ENCODE assay signal across 8 mouse cellular contexts in genomic region chr10:63429380-63429779, GRCm38 (mm10). TPM values are rescaled to one million over a fixed set of nuclear protein-coding genes. Genes with fewer than 3 reads are reported as not detected.
DNase-seq lines count a peak whose midpoint lies in the region; ATAC-seq and TF ChIP-seq lines count a peak whose summit lies in the region.

No protein-coding gene starts in this region.

- peak; percentile 95 for DNase-seq in c-Kit-positive CD71-positive TER-119-positive erythroid progenitor cells, embryonic 14.5 days (ENCODE audit: low spot score)
- DNase-seq in heart, postnatal 0 days (ENCODE audit: low spot score): peak; percentile 87
- peak; percentile 98 to 99 for DNase-seq in kidney, postnatal 4 days

- TF ChIP-seq POLR2A in testis, adult 2 months (IDR thresholded peaks at IDR 0.05; ENCODE audit: control insufficient read depth, low read depth, low read length): no peak; the same call in 1 of the 2 replicates

- peak; percentile 94 for ATAC-seq in forebrain, embryonic 12.5 days (ENCODE audit: low FRiP score)
- ATAC-seq in heart, postnatal 0 days (ENCODE audit: insufficient read depth, low read depth): peak; percentile 91
- ATAC-seq in liver, embryonic 16.5 days (ENCODE audit: low read depth): peak; percentile 85
- peak; percentile 95 for ATAC-seq in neural tube, embryonic 13.5 days (ENCODE audit: low read depth)

- no peaks in the 10 kb centered on the region for H3K36me3 ChIP-seq in E14TG2a.4 (ENCODE audit: insufficient read depth, low read length)
- no peaks in the 10 kb centered on the region for H3K36me3 ChIP-seq in forebrain, embryonic 12.5 days (replicated peaks)
- H3K36me3 ChIP-seq in heart, postnatal 0 days (replicated peaks; ENCODE audit: control insufficient read depth, insufficient read depth, low read length): no peaks in the 10 kb centered on the region
- H3K36me3 ChIP-seq in liver, embryonic 16.5 days (ENCODE audit: control insufficient read depth, insufficient read depth): no peaks in the 10 kb centered on the region
- no peaks in the 10 kb centered on the region for H3K36me3 ChIP-seq in neural tube, embryonic 13.5 days
- H3K36me3 ChIP-seq in testis, adult 2 months (ENCODE audit: control insufficient read depth, insufficient read depth, low read length): no peaks in the 10 kb centered on the region

- H3K4me2 ChIP-seq in forebrain, embryonic 12.5 days: peak overlapping the region; percentile 63
- H3K4me2 ChIP-seq in heart, postnatal 0 days (ENCODE audit: low read depth, low read length): peak overlapping the region; percentile 77
- H3K4me2 ChIP-seq in liver, embryonic 16.5 days (ENCODE audit: low read depth, low read length): peak overlapping the region; percentile 91
- peak overlapping the region; percentile 66 for H3K4me2 ChIP-seq in neural tube, embryonic 13.5 days

- TF ChIP-seq EP300 in heart, postnatal 0 days (IDR thresholded peaks at IDR 0.05; ENCODE audit: low read depth): peak; percentile 81

- under 1% methylated on average over 34 of the region's 34 CpGs for WGBS in forebrain, embryonic 12.5 days
- WGBS in heart, postnatal 0 days: 0% methylated on average over 34 of the region's 34 CpGs
- WGBS in liver, embryonic 16.5 days (ENCODE audit: insufficient replicate concordance): under 1% methylated on average over 34 of the region's 34 CpGs
- under 1% methylated on average over 34 of the region's 34 CpGs for WGBS in neural tube, embryonic 13.5 days

- TF ChIP-seq CTCF in E14TG2a.4 (conservative IDR thresholded peaks at IDR 0.05; ENCODE audit: low read length): no peak
- TF ChIP-seq CTCF in heart, postnatal 0 days (IDR thresholded peaks at IDR 0.05; ENCODE audit: low read depth): no peak
- no peak for TF ChIP-seq CTCF in testis, adult 2 months (IDR thresholded peaks at IDR 0.05; ENCODE audit: control insufficient read depth, insufficient read depth, insufficient replicate concordance, low read depth, low read length)

- H3K27me3 ChIP-seq in E14TG2a.4 (ENCODE audit: insufficient read depth, low read length): no peaks in the 10 kb centered on the region
- no peaks in the 10 kb centered on the region for H3K27me3 ChIP-seq in forebrain, embryonic 12.5 days
- H3K27me3 ChIP-seq in heart, postnatal 0 days (ENCODE audit: control insufficient read depth, insufficient read depth, low read length): no peaks in the 10 kb centered on the region
- no peaks in the 10 kb centered on the region for H3K27me3 ChIP-seq in liver, embryonic 16.5 days (ENCODE audit: control insufficient read depth, insufficient read depth, low read depth, low read length)
- no peaks in the 10 kb centered on the region for H3K27me3 ChIP-seq in neural tube, embryonic 13.5 days
- no peaks in the 10 kb centered on the region for H3K27me3 ChIP-seq in testis, adult 2 months (ENCODE audit: control insufficient read depth, insufficient read depth, low read length)

- no peaks in the 10 kb centered on the region for H3K9me3 ChIP-seq in E14TG2a.4 (ENCODE audit: low read length)
- no peaks in the 10 kb centered on the region for H3K9me3 ChIP-seq in forebrain, embryonic 12.5 days
- no peaks in the 10 kb centered on the region for H3K9me3 ChIP-seq in heart, postnatal 0 days (replicated peaks; ENCODE audit: control insufficient read depth, low read length)
- no peaks in the 10 kb centered on the region for H3K9me3 ChIP-seq in liver, embryonic 16.5 days (replicated peaks; ENCODE audit: control insufficient read depth, low read length)
- H3K9me3 ChIP-seq in neural tube, embryonic 13.5 days: no peaks in the 10 kb centered on the region

- H3K4me3 ChIP-seq in E14TG2a.4 (replicated peaks; ENCODE audit: low read length): peak overlapping the region; percentile 83
- H3K4me3 ChIP-seq in forebrain, embryonic 12.5 days (replicated peaks): peak overlapping the region; percentile 72
- H3K4me3 ChIP-seq in heart, postnatal 0 days (ENCODE audit: low read depth, low read length): peak overlapping the region; percentile 89
- H3K4me3 ChIP-seq in liver, embryonic 16.5 days (ENCODE audit: low read depth, low read length): peak overlapping the region; percentile 87
- H3K4me3 ChIP-seq in neural tube, embryonic 13.5 days: peak overlapping the region; percentile 66
- H3K4me3 ChIP-seq in testis, adult 2 months (ENCODE audit: control insufficient read depth, low read depth, low read length): peak overlapping the region; percentile 93

- H3K27ac ChIP-seq in forebrain, embryonic 12.5 days: peak overlapping the region; percentile 83
- H3K27ac ChIP-seq in heart, postnatal 0 days (ENCODE audit: low read depth): peak overlapping the region; percentile 82
- peak overlapping the region; percentile 82 for H3K27ac ChIP-seq in liver, embryonic 16.5 days (ENCODE audit: low read length)
- peak overlapping the region; percentile 81 for H3K27ac ChIP-seq in neural tube, embryonic 13.5 days (replicated peaks)
- peak overlapping the region; percentile 94 for H3K27ac ChIP-seq in testis, adult 2 months (ENCODE audit: control insufficient read depth, insufficient read depth, low read depth, low read length)

- peaks cover 42% of the 10 kb centered on the region for H3K4me1 ChIP-seq in E14TG2a.4 (replicated peaks; ENCODE audit: low read depth, low read length)
- no peaks in the 10 kb centered on the region; the same call in 1 of the 2 replicates for H3K4me1 ChIP-seq in forebrain, embryonic 12.5 days
- no peaks in the 10 kb centered on the region for H3K4me1 ChIP-seq in heart, postnatal 0 days (ENCODE audit: control insufficient read depth, insufficient read depth)
- peaks cover 10% of the 10 kb centered on the region for H3K4me1 ChIP-seq in liver, embryonic 16.5 days (ENCODE audit: control insufficient read depth, low read depth, low read length)
- H3K4me1 ChIP-seq in neural tube, embryonic 13.5 days (replicated peaks): peaks cover 7% of the 10 kb centered on the region
- H3K4me1 ChIP-seq in testis, adult 2 months (ENCODE audit: control insufficient read depth, insufficient read depth, low read length): peaks cover 11% of the 10 kb centered on the region

- peak overlapping the region; percentile 63 for H3K9ac ChIP-seq in forebrain, embryonic 12.5 days
- H3K9ac ChIP-seq in heart, postnatal 0 days (replicated peaks; ENCODE audit: low read depth, low read length): peak overlapping the region; percentile 74
- H3K9ac ChIP-seq in liver, embryonic 16.5 days (ENCODE audit: low read depth, low read length): peak overlapping the region; percentile 72
- peak overlapping the region; percentile 73 for H3K9ac ChIP-seq in neural tube, embryonic 13.5 days

RNA-seq across cellular contexts. Expression of gene Ctnna3, which starts 0.5 kb away (rescaled TPM):
- polyA plus RNA-seq in forebrain, embryonic 12.5 days (2016; fragmentation: Nextera tagmentation; extraction: Ambion mirVana): 0.34 TPM in 1 of 2 replicates, not detected in the other
- 58.4 and 62.6 TPM in 2 replicates for total RNA-seq in heart, postnatal 0 days (2014; rRNA removed; ENCODE audit: low replicate concordance)
- polyA plus RNA-seq in heart, postnatal 0 days (2015; fragmentation: Nextera tagmentation; extraction: Ambion mirVana): 18.2 and 18.6 TPM in 2 replicates
- 0.09 and 0.11 TPM in 2 replicates for polyA plus RNA-seq in liver, embryonic 16.5 days (2015; fragmentation: Nextera tagmentation; extraction: Ambion mirVana)
- 3.7 and 4.1 TPM in 2 replicates for polyA plus RNA-seq in neural tube, embryonic 13.5 days (2015; fragmentation: Nextera tagmentation; extraction: Ambion mirVana)
- 35.0 and 38.9 TPM in 2 replicates for polyA plus RNA-seq in testis, adult 2 months (2012; rRNA removed)

RNA-seq across cellular contexts. Expression of gene Gm7075, which starts 7.8 kb away (rescaled TPM):
- polyA plus RNA-seq in forebrain, embryonic 12.5 days (2016; fragmentation: Nextera tagmentation; extraction: Ambion mirVana): not detected in 2 replicates
- total RNA-seq in heart, postnatal 0 days (2014; rRNA removed; ENCODE audit: low replicate concordance): not detected in 2 replicates
- not detected in 2 replicates for polyA plus RNA-seq in heart, postnatal 0 days (2015; fragmentation: Nextera tagmentation; extraction: Ambion mirVana)
- polyA plus RNA-seq in liver, embryonic 16.5 days (2015; fragmentation: Nextera tagmentation; extraction: Ambion mirVana): not detected in 2 replicates
- not detected in 2 replicates for polyA plus RNA-seq in neural tube, embryonic 13.5 days (2015; fragmentation: Nextera tagmentation; extraction: Ambion mirVana)
- polyA plus RNA-seq in testis, adult 2 months (2012; rRNA removed): 0.88 TPM in 1 of 2 replicates, not detected in the other

RNA-seq across cellular contexts. Expression of gene Dnajc12, which starts 47.1 kb away (rescaled TPM):
- polyA plus RNA-seq in forebrain, embryonic 12.5 days (2016; fragmentation: Nextera tagmentation; extraction: Ambion mirVana): 7.4 and 9.1 TPM in 2 replicates
- 3.2 and 3.6 TPM in 2 replicates for total RNA-seq in heart, postnatal 0 days (2014; rRNA removed; ENCODE audit: low replicate concordance)
- 9.5 and 11.0 TPM in 2 replicates for polyA plus RNA-seq in heart, postnatal 0 days (2015; fragmentation: Nextera tagmentation; extraction: Ambion mirVana)
- polyA plus RNA-seq in liver, embryonic 16.5 days (2015; fragmentation: Nextera tagmentation; extraction: Ambion mirVana): 17.0 and 19.1 TPM in 2 replicates
- 22.7 and 24.4 TPM in 2 replicates for polyA plus RNA-seq in neural tube, embryonic 13.5 days (2015; fragmentation: Nextera tagmentation; extraction: Ambion mirVana)
- 1.6 and 1.7 TPM in 2 replicates for polyA plus RNA-seq in testis, adult 2 months (2012; rRNA removed)

RNA-seq across cellular contexts. Expression of gene Sirt1, which starts 47.9 kb away (rescaled TPM):
- polyA plus RNA-seq in forebrain, embryonic 12.5 days (2016; fragmentation: Nextera tagmentation; extraction: Ambion mirVana): 6.1 and 6.9 TPM in 2 replicates
- 10.4 and 10.7 TPM in 2 replicates for total RNA-seq in heart, postnatal 0 days (2014; rRNA removed; ENCODE audit: low replicate concordance)
- 2.1 and 2.5 TPM in 2 replicates for polyA plus RNA-seq in heart, postnatal 0 days (2015; fragmentation: Nextera tagmentation; extraction: Ambion mirVana)
- 2.4 and 3.1 TPM in 2 replicates for polyA plus RNA-seq in liver, embryonic 16.5 days (2015; fragmentation: Nextera tagmentation; extraction: Ambion mirVana)
- 4.7 and 5.1 TPM in 2 replicates for polyA plus RNA-seq in neural tube, embryonic 13.5 days (2015; fragmentation: Nextera tagmentation; extraction: Ambion mirVana)
- polyA plus RNA-seq in testis, adult 2 months (2012; rRNA removed): 5.8 and 7.0 TPM in 2 replicates

Comparison
In these comparisons a context has a peak if more than half of its experiments do, and no peak if none do; other contexts are left out.
1. Peak in every context shown above with its lines: DNase-seq, ATAC-seq, H3K4me3 ChIP-seq and H3K27ac ChIP-seq.